Mouse (Mus musculus) brain, adult 10 weeks (tissue): ENCODE measurements around the gene Vmn1r178. TPM values are rescaled to one million over a fixed set of nuclear protein-coding genes. Genes with fewer than 3 reads are reported as not detected.

ENCODE experiments used
- polyA plus RNA-seq: library from polyadenylated mRNA; stranded (reverse); fragments of 350-450 nt; fragmentation: Illumina TruSeq; extraction: RNeasy Lipid Tissue Mini Kit (QIAGEN cat#74804); gene quantifications from one replicate; pipeline ENCODE4 v1.2.3, GENCODE M21; 2015; ENCODE audit warnings: low read depth, low replicate concordance

Gene Vmn1r178
- not detected for polyA plus RNA-seq

GRCm38 (mm10) chr7:23891709-23892108, at the start of gene Vmn1r178:
Gene Vmn1r178, plus strand, starts transcription at chr7:23892009.

GRCm38 (mm10) chr7:23866349-23866748, 25.5 kb upstream of the Vmn1r178 start, which contains the start of gene Vmn1r177:
Gene Vmn1r177, minus strand, starts transcription at chr7:23866449.

GRCm38 (mm10) chr7:23926678-23927077, 34.9 kb downstream of the Vmn1r178 start, which contains the start of gene Vmn1r179:
Gene Vmn1r179, plus strand, starts transcription at chr7:23926978.

Other genes starting within 250 kb of the Vmn1r178 start
- gene Vmn1r172, start 233.7 kb upstream of the Vmn1r178 start, polyA plus RNA-seq = not detected
- gene Vmn1r173, start 191.3 kb upstream of the Vmn1r178 start, polyA plus RNA-seq = not detected
- not detected for gene Vmn1r174, start 139.7 kb upstream of the Vmn1r178 start, polyA plus RNA-seq
- gene Vmn1r175, start 81.4 kb upstream of the Vmn1r178 start, polyA plus RNA-seq = not detected
- gene Vmn1r176, start 54.6 kb upstream of the Vmn1r178 start, polyA plus RNA-seq = not detected
- gene Vmn1r177, start 25.6 kb upstream of the Vmn1r178 start, polyA plus RNA-seq = not detected
- not detected for gene Vmn1r179, start 35.0 kb downstream of the Vmn1r178 start, polyA plus RNA-seq
- gene Vmn1r180, start 58.6 kb downstream of the Vmn1r178 start, polyA plus RNA-seq = not detected
- not detected for gene Vmn1r181, start 82.6 kb downstream of the Vmn1r178 start, polyA plus RNA-seq
- not detected for gene V1rd19, start 109.7 kb downstream of the Vmn1r178 start, polyA plus RNA-seq
- not detected for gene Vmn1r183, start 161.2 kb downstream of the Vmn1r178 start, polyA plus RNA-seq
- gene Zfp180, start 189.9 kb downstream of the Vmn1r178 start, polyA plus RNA-seq = 46.3 TPM
- 7.9 TPM for gene Zfp112, start 220.3 kb downstream of the Vmn1r178 start, polyA plus RNA-seq
- gene Zfp235, start 242.2 kb downstream of the Vmn1r178 start, polyA plus RNA-seq = 13.9 TPM